Mouse (Mus musculus): ENCODE results near the gene Olfr1425.
A peak's percentile ranks its signal among the peaks of the same experiment; 100 is the strongest.
"Not testable (repeated sequence)": the region's sequence is repeated elsewhere in the genome, so short reads cannot be mapped to it uniquely, and the experiment has no call there.

Olfr1425 gene

DNA sequence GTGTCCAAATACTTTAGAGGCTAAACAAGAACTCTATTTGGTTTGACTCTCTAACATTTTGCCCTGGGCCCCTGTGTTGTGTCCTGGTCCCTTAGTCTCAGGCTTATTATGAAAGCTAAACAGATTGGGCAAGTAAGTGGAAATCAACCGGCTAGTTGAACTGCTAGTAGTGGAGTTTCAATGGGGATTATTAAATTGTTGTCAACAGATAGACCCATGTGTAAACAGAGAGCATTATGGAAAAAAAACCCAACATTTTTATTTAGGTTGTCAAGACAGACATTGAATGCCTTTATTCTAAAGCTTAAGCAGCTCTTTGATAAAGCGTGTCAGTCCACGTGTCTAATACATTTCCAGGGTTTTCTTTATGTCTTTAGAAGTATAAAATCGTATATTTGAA is at the start of gene Olfr1425:
Gene Olfr1425, minus strand, starts transcription at position 101 of the 400 bp plus-strand sequence.
- DNase-seq (ENCODE audit: low spot score) = not testable (repeated sequence)

DNA sequence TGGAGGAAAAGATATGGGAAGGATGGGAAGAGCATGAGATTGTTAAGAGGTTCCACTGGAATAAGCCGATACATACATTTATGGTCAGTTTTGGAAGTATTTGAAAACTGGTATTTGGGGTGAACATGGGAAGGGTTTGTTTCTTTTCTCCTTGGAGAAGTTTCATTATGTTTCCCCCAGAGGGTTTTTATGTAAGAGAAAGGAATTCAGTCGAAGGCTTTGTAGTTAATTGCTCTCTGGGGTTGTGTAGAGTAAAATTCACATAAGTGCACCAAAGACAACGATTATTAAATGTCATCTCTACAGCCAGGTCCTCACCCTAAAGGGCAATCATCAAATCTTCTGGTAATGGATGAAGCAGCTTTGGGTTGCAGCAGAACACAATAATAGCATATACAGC is 45.6 kb upstream of the Olfr1425 start, which contains the start of gene Olfr76:
Gene Olfr76, minus strand, starts transcription at position 101 of the 400 bp plus-strand sequence.
- no peak for DNase-seq (ENCODE audit: low spot score)

DNA sequence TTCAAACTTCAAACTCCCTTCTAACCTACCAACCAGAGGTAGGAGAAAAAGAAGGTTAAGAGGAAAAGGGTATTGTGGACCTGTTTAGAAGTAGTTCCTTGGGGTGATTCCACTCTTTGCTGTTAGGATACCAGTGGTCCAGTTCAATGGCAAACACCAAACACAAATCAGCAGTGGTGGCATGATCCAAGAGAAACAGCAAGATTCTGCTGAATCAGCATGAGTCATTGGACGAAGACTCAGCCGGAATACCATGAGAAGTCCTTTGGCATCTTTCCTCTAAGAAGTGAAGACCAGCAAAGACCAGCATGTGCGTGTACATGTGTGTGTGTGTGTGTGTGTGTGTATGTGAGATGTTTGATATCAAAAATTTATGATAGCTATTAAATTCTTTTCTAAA is 38.9 kb upstream of the Olfr1425 start:
- no peak for DNase-seq (ENCODE audit: low spot score)

DNA sequence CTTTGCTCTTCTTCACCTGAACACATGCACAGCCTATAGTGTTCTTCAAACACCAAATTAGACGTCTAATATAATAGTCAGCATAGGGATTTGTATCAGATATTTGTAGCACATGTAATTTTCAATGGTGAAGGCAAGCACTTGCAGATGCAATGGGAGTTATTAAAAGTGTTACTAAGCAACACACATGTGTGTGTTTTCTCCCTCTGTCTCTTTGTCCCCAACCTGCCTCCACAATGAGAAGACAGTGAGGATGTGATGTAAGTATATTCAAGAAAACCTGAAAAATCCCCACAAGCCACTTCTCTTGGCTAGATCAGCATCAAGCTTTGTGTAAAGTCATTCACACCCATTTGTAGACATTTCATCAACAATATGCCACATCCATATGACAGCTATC is 38.3 kb upstream of the Olfr1425 start, which contains the start of gene Olfr1428:
Gene Olfr1428, minus strand, starts transcription at position 101 of the 400 bp plus-strand sequence.
- no peak for DNase-seq (ENCODE audit: low spot score)

DNA sequence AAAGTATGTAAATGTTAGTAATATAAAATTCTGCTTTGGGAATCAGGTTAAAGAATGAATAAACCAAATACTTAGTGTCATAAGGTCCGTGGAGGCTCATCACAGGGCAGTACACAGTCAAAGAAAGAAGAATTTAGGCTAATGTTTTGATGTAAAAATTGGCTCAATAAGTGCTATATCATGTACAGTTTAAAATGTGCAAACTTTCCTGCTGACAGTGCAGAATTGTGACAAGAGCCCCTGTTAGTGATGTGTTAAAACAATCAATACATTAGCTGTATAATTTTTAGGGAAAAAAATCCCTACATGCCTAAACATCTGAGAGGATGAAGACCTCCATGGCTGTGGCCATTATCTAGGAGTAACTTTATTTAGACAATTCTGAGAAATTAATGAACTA is 36.3 kb upstream of the Olfr1425 start:
- DNase-seq (ENCODE audit: low spot score) = no peak

DNA sequence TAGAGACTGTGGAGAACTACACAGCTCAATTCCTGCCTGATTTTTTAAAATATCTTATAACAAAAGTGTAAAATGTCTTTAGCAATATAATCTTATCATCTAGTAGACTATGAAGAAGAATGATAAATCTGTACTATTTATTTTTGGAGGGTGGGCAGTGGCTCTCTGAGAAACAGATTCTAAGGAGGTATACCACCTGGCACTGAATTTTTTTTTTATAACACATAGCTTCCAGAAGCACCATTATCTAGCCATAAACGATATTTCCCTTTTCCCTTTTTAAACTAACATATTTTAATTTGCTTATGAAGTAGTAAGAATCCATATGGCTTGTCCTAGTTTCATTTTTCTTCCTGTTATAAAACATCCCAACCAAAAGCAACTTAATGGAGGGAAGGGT is 27.0 kb upstream of the Olfr1425 start:
- no peak for DNase-seq (ENCODE audit: low spot score)

DNA sequence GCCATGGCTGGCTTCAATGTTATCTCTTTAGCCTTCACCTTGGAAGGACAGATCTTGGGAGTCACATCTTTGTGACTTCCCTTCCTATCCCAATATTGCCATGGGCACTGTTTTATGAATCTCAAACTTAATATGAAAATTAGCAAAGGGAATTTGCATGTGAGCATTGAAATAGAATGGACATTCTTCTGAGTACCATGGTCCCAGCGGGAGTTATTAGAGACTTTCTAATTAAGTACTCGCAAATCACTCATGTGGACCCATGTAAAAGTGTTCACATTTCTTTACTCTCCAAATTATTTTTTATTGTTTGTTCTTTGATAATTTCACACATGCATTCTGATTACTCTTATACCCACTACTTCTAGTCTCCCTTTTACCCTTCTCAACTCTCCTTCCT is 25.7 kb upstream of the Olfr1425 start, which contains the start of gene Olfr1427:
Gene Olfr1427, minus strand, starts transcription at position 101 of the 400 bp plus-strand sequence.
- no peak for DNase-seq (ENCODE audit: low spot score)

DNA sequence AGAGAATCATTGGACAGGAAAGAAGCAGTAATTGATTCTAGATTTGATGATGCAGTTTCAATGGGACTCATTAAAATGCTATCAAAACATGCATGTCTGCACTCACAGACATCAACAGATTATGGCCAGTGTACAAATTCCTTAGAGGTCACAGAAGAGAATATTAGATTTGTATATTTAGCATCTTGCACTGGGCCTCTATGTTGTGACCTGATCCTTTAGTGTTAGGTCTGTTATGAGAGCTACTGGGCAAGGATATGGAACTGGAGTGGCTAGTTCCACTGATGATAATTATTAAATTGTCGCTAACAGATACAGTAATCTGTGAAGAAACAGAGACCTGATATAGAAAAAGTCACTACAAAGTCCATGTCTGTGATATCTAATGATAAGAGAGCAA is 14.4 kb upstream of the Olfr1425 start, which contains the start of gene Olfr1426:
Gene Olfr1426, minus strand, starts transcription at position 101 of the 400 bp plus-strand sequence.
- no peak for DNase-seq (ENCODE audit: low spot score)

DNA sequence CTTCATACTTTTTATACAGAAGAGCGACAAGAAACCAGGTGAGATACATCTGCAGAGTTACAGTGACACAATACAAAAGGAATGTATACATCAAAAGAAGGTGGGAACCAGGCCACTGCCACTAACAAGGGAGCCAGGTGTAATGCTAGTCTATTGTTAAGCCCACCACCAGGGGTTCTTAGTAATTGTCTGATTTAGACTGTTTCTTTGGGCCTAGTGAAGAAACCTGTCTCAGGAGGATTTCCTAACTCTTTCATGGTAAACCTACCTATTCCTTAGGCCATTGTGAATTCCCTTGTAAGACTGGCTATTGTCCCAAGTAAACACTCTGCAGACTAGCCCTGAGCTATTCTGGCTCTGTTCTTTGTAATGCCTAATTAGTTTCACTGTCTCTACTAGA is 8.0 kb downstream of the Olfr1425 start:
- DNase-seq (ENCODE audit: low spot score) = not testable (repeated sequence)

DNA sequence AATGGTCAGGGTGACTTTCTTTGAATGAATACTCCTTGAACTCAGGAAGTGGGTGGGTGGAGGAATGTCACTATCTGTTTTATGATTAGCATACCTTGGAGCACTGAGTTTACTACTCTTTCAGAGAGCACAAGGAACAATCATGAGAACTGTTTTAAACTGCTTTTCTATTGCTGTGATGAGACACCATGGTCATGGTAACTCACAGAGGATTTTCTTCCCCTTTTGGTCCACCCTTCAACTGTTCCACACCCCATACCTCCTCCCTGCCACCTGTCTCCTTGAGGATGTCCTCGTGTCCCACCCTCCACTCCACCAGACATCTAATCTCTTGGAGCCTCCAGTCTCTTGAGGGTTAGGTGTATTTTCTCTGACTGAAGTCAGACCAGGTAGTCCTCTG is 9.7 kb downstream of the Olfr1425 start:
- DNase-seq (ENCODE audit: low spot score) = not testable (repeated sequence)

DNA sequence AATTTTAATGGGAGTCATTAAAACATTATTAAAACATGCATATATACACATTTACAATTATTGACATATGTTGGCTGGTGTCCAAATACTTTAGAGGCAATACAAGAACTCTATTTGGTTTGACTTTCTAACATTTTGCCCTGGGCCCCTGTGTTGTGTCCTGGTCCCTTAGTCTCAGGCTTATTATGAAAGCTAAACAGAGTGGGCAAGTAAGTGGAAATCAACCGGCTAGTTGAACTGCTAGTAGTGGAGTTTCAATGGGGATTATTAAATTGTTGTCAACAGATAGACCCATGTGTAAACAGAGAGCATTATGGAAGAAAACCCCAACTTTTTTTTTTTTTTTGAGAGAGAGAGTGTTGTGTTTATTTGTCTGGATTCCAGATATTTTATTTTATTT is 14.9 kb downstream of the Olfr1425 start, which contains the start of gene Olfr1424:
Gene Olfr1424, minus strand, starts transcription at position 101 of the 400 bp plus-strand sequence.
- not testable (repeated sequence) for DNase-seq (ENCODE audit: low spot score)

DNA sequence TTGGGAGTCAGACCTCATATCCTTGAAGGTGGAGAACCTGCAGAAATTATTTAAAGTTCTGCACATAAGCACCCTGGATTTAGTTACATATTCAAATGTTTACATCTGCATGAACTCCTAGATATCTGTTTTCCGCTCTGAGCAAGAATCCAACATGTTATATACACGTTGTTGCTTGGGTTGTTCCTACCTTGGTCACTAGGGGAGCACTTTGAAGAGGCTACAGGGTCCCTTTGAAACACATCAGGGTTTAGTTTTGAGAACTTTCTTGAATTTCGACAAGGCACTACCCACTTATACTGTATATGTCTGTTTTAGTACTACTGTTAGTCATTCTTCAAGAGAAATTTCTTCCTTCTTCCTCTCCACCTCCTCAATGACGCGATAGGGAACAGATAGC is 34.4 kb downstream of the Olfr1425 start:
- no peak for DNase-seq (ENCODE audit: low spot score)

DNA sequence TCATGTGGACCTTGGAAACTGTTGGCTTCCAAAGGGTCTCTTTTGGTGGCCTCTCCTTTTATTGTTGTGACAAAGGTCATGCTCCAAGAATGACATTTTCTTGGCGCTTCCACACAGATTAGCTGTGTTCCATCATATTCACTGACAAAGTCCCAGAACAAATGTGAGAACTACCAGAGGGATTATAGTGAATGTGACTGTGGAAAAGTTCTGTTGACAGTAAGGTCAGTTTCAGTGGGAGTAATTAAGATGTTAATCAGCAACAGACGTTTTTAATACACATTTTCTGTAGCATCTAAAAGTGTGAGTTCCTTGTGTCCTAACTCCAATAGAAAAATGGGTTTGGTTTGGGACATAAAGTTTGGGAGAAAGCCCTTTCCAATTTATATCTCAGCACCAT is 36.3 kb downstream of the Olfr1425 start, which contains the start of gene Olfr1423:
Gene Olfr1423, minus strand, starts transcription at position 101 of the 400 bp plus-strand sequence.
- no peak for DNase-seq (ENCODE audit: low spot score)

DNA sequence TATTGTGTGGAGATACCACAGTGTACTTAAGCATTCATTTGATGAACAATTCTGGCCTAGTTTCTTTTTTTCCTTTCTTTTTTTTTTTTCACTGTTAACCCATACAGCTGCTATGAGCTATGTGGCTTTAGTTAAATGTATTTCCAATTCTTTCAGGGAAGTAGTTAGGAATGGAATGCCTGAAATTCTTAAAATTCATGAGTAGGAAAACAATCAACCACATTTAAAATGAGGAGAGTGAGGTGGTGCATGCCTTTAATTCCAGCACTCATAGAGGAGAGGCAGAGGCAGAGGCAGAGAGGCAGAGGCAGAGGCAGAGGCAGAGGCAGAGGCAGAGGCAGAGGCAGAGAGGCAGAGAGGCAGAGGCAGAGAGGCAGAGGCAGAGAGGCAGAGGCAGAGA is 39.8 kb downstream of the Olfr1425 start:
- DNase-seq (ENCODE audit: low spot score) = no peak

DNA sequence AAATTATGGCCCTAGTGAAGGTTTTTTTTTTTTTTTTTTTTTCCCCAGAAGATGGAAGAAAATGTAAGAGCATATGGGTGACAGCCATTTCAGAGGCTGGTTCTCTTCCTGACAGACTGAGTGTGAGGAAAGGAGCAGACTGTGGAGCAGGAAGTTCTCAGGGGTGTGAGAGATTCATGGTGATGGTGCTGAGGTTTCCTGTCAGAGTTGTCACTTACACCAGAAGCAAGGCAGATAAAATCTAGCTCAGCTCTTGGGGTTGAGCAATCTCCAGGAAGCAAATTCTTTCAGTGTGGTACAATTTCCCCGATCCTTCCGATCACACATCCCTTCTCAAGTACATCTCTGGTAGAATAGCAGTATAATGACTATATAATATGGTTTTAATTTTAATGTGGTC is 50.9 kb downstream of the Olfr1425 start:
- peak; percentile 32 for DNase-seq (ENCODE audit: low spot score)

DNA sequence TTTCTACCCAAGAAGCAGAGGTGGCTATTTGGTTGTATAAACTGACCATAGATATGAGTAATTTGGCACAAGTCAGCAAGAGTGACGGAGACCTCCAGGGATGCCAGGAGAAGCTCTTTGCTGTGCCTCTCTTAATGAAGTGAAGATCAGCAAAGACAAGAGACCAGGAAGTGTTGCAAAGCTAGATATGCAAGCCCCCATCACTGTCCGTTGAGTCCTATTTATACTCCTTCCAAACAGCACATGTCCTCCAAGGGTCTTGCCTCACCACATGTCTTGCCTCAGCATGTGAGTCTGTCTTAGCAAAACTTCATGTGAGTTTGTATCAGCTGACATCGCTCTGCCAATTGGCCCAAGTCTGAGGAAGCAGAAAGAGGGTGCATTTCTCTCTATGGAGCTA is 52.2 kb downstream of the Olfr1425 start:
- peak; percentile 12 for DNase-seq (ENCODE audit: low spot score)

DNA sequence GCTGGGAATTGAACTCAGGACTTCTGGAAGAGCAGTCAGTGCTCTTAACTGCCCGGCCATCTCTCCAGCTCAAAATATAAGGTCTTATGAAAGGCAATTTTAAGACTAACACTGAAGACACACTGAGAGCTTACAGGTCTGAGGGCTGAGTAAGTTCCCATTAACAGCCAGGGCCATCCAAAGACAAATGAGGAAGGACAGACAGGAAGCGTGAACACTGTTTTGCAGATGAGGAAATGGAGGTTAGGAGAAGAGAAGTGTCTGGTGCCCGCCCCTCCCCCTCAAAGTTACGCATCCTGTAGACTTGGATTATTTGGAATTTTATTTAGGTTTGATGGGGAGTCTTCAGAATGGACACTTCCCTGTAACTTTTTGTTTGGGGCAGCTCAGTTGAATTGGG is 53.4 kb downstream of the Olfr1425 start:
- DNase-seq (ENCODE audit: low spot score) = peak; percentile 35
